Mouse (Mus musculus) forebrain, embryonic 15.5 days (tissue): ENCODE measurements at regions not wholly inside any gene's neighbourhood (a gene's known extent, or its start where the extent isn't known, plus 50 kb on each side); places are given as distances from the start of the nearest gene placed in this dataset.

Source experiments
- ATAC-seq: fragments of 200-750 bp; cut with Nextera tagmentation; replicated peaks from 2 replicates; pipeline ENCODE4 v1.8.0; 2017; ENCODE audit warnings: mild to moderate bottlenecking, moderate TSS enrichment, moderate library complexity
- H3K27ac ChIP-seq: fragments of 300-500 bp; sonication (generic); replicated peaks from 2 replicates; pipeline ENCODE4 v1.5.1; 2015; ENCODE audit warnings: mild to moderate bottlenecking, inconsistent platforms
- H3K27me3 ChIP-seq: fragments of 300-500 bp; sonication (generic); 2 replicates; pipeline ENCODE4 v1.6.1; 2015; ENCODE audit warnings: inconsistent platforms
- H3K36me3 ChIP-seq: fragments of 300-500 bp; sonication (generic); 2 replicates; pipeline ENCODE4 v1.6.1; 2015; ENCODE audit warnings: mild to moderate bottlenecking, inconsistent platforms
- H3K4me1 ChIP-seq: fragments of 300-500 bp; sonication (generic); 2 replicates; pipeline ENCODE4 v1.6.1; 2015; ENCODE audit warnings: inconsistent platforms
- H3K4me2 ChIP-seq: fragments of 300-500 bp; sonication (generic); replicated peaks from 2 replicates; pipeline ENCODE4 v1.6.1; 2015; ENCODE audit warnings: mild to moderate bottlenecking, inconsistent platforms
- H3K4me3 ChIP-seq: fragments of 300-500 bp; sonication (generic); 2 replicates; pipeline ENCODE4 v1.5.1; 2015; ENCODE audit warnings: mild to moderate bottlenecking, inconsistent platforms
- H3K9ac ChIP-seq: fragments of 300-500 bp; sonication (generic); replicated peaks from 2 replicates; pipeline ENCODE4 v1.6.1; 2015; ENCODE audit warnings: mild to moderate bottlenecking, inconsistent platforms
- H3K9me3 ChIP-seq: fragments of 300-500 bp; sonication (generic); 2 replicates; pipeline ENCODE4 v1.6.1; 2016; ENCODE audit warnings: inconsistent platforms
- WGBS: fragments of 180-500 bp; shearing (Covaris S2); methylation state at CpG from one replicate; pipeline ENCODE4 v1.1.7; 2015; ENCODE audit warnings: mixed read lengths; 5-methylcytosine and 5-hydroxymethylcytosine counted together

DNA sequence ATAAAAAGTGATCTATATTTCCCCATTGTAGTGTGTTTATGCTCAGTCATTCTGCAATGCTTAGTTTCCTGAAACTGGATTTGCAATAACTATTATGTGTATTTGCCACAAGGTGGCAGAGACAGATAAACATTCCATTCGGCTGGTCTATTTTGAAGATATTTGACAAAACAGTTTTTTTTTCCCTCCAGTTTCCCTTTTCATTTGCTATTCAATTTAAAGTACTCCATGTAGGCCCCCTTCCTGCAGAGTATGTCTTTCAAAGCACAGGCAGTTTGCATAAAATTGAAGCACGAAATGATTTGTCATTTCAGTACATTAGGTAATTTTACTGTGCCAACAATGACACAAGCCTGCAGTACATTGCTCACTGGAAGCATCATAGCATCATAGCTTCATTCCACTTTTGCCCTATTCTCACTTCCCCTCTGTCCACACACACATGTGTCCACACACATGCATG lies 184.3 kb upstream of the Palmd start:
- no peaks in the 10 kb centered on the region for H3K9me3 ChIP-seq
- no peaks in the 10 kb centered on the region for H3K36me3 ChIP-seq
- no peak overlapping the region for H3K9ac ChIP-seq
- no peak overlapping the region for H3K4me2 ChIP-seq
- no peak overlapping the region for H3K4me3 ChIP-seq
- H3K4me1 ChIP-seq, result peaks cover 5% of the 10 kb centered on the region
- H3K27ac ChIP-seq, result peak overlapping the region; percentile 55
- 40% methylated on average over 2 of the region's 2 CpGs for WGBS
- H3K27me3 ChIP-seq, result no peaks in the 10 kb centered on the region
- peak; percentile 66 for ATAC-seq

DNA sequence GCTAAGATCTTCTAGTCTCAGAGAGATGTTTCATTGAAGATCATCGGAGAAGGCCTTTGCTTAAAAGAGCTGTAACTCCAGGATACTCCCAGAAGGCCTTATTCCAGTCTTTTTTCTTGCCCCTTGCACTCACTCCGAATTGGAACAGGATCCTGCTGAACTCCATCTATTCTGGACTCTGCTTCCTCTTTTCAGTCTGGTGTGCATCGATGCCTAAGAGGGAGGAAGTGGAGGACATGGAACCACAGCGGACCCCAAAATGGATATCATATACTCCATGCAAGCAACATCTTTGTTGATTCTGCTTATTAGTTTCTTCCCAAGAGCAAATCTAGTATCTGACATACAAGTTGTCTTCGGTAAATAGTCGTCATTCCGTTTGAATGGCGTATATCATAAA lies 183.6 kb upstream of the Palmd start:
- H3K4me3 ChIP-seq, result no peak overlapping the region
- WGBS, result 91% methylated on average over 8 of the region's 8 CpGs
- no peaks in the 10 kb centered on the region for H3K36me3 ChIP-seq
- no peak overlapping the region for H3K4me2 ChIP-seq
- peaks cover 5% of the 10 kb centered on the region for H3K4me1 ChIP-seq
- H3K27ac ChIP-seq, result no peak overlapping the region
- no peak for ATAC-seq
- H3K27me3 ChIP-seq, result no peaks in the 10 kb centered on the region
- H3K9ac ChIP-seq, result no peak overlapping the region
- H3K9me3 ChIP-seq, result no peaks in the 10 kb centered on the region

DNA sequence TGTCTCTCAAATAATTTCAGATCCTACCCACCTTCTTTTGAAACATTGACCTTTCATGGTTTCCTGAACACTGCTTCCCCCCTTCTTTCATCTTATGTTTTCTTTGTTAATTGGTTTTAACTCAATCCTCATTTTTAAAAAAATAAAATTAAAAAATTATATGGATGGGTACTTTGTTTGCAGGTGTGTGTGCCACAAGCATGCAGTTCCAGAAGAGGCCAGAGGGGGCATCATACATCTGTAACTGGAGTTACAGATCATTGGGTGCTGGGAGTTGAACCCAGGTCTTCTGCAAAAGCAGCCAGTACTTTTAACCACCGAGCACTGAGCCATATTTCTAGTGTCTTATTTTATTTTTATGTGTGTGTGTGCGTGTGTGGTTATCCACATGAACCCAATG lies 178.6 kb upstream of the Palmd start:
- H3K9me3 ChIP-seq, result no peaks in the 10 kb centered on the region
- no peak for ATAC-seq
- no peak overlapping the region for H3K4me2 ChIP-seq
- H3K27ac ChIP-seq, result no peak overlapping the region
- 89% methylated on average over 2 of the region's 2 CpGs for WGBS
- H3K9ac ChIP-seq, result no peak overlapping the region
- no peaks in the 10 kb centered on the region for H3K4me1 ChIP-seq
- H3K36me3 ChIP-seq, result no peaks in the 10 kb centered on the region
- H3K27me3 ChIP-seq, result no peaks in the 10 kb centered on the region
- H3K4me3 ChIP-seq, result no peak overlapping the region

DNA sequence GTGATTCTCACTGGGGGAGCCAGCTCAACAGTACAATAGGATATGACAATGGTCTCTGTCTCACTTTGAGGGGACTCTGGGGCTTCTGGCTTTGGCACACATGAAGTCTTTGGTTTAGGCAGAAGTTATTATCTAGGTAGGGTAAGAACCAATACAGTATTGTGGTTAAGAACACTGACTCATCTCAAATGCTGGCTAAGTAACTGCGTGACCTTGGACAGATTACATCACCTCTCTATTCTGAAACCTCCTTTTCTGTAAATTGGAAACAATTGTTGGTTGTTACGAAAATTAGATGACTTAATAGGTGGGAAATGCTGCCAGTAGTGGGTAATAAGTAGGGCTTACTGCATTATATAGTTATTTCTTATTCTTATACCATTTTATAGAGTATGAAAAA lies 171.0 kb upstream of the Palmd start:
- Histone ChIP-seq H3K9ac (no peak overlapping the region), H3K4me2 (no peak overlapping the region), H3K9me3 (no peaks in the 10 kb centered on the region), H3K27ac (no peak overlapping the region), H3K4me1 (0 out of 2 replicates have a peak, but pooled peaks cover 5% of the 10 kb centered on the region), H3K36me3 (no peaks in the 10 kb centered on the region), H3K4me3 (no peak overlapping the region), H3K27me3 (no peaks in the 10 kb centered on the region)
- 83% methylated on average over 2 of the region's 2 CpGs for WGBS
- no peak for ATAC-seq

DNA sequence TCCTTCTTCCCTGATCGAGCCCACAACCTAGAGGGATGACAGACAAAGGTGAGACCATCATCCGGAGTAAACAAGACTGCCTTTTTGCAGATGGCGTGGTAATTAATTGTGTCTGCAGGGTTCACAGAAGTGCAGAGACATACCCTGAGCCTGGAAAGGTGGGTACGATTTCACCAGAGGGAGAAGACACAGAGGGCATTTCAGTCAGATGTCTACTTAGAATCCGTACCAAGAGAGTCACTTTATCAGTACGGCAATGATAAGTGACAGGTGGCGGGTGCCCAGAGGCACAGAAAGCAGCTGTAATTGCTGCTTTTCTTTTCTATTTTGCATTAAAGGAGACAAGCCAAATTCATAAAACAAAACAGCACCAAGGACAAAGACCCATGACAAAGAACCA lies 169.9 kb upstream of the Palmd start:
- H3K36me3 ChIP-seq, result no peaks in the 10 kb centered on the region
- WGBS, result 60% methylated on average over 7 of the region's 7 CpGs
- ATAC-seq, result no peak
- H3K4me1 ChIP-seq, result 0 out of 2 replicates have a peak, but pooled peaks cover 5% of the 10 kb centered on the region
- no peak overlapping the region for H3K4me2 ChIP-seq
- no peak overlapping the region for H3K9ac ChIP-seq
- H3K27me3 ChIP-seq, result no peaks in the 10 kb centered on the region
- H3K27ac ChIP-seq, result no peak overlapping the region
- no peak overlapping the region for H3K4me3 ChIP-seq
- H3K9me3 ChIP-seq, result no peaks in the 10 kb centered on the region

DNA sequence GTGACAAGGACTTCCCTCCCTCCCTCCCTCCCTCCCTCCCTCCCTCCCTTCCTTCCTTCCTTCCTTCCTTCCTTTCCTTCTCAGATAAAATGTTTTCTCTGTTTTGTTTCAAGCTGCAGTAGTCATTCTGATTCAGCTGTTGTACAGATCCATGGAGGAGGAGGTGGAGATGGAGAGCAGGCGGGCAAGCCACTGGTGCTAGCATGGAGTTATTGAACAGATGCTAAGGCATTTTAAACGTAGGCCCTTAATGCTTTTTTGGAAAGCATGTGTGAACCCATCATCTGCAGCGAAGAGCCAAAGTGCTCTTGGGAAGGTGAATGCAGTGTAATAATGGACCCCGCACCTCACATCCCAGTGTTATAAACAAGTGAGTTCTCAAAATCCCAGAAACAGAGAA lies 164.1 kb upstream of the Palmd start:
- no peaks in the 10 kb centered on the region for H3K27me3 ChIP-seq
- H3K4me3 ChIP-seq, result no peak overlapping the region
- H3K27ac ChIP-seq, result no peak overlapping the region
- H3K36me3 ChIP-seq, result no peaks in the 10 kb centered on the region
- no peak overlapping the region for H3K4me2 ChIP-seq
- WGBS, result 87% methylated on average over 4 of the region's 4 CpGs
- H3K9me3 ChIP-seq, result no peaks in the 10 kb centered on the region
- H3K4me1 ChIP-seq, result no peaks in the 10 kb centered on the region
- no peak for ATAC-seq
- no peak overlapping the region for H3K9ac ChIP-seq

DNA sequence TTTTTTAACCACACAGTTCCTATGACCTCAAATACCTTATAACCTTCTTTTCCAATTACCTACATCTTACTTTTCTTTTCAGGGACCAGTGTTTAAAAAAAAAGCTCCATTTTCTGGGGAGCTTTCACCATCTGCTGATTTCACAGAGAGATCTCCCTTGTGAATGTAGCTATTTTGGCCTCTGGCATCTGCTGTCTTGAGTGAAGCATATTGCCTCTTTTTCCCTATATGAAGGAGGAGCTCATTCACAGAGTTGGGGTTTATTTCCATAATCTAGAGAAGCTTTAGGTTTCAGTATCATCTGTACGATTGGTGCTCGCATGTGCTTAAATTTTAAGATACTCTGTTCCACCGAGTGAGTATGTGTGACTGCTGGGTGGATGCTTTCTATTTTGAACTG lies 153.4 kb upstream of the Palmd start:
- WGBS, result 87% methylated on average over 3 of the region's 3 CpGs
- Histone ChIP-seq H3K4me1 (no peaks in the 10 kb centered on the region), H3K9ac (no peak overlapping the region), H3K4me2 (no peak overlapping the region), H3K4me3 (no peak overlapping the region), H3K9me3 (no peaks in the 10 kb centered on the region), H3K27me3 (no peaks in the 10 kb centered on the region), H3K27ac (no peak overlapping the region), H3K36me3 (no peaks in the 10 kb centered on the region)
- no peak for ATAC-seq

DNA sequence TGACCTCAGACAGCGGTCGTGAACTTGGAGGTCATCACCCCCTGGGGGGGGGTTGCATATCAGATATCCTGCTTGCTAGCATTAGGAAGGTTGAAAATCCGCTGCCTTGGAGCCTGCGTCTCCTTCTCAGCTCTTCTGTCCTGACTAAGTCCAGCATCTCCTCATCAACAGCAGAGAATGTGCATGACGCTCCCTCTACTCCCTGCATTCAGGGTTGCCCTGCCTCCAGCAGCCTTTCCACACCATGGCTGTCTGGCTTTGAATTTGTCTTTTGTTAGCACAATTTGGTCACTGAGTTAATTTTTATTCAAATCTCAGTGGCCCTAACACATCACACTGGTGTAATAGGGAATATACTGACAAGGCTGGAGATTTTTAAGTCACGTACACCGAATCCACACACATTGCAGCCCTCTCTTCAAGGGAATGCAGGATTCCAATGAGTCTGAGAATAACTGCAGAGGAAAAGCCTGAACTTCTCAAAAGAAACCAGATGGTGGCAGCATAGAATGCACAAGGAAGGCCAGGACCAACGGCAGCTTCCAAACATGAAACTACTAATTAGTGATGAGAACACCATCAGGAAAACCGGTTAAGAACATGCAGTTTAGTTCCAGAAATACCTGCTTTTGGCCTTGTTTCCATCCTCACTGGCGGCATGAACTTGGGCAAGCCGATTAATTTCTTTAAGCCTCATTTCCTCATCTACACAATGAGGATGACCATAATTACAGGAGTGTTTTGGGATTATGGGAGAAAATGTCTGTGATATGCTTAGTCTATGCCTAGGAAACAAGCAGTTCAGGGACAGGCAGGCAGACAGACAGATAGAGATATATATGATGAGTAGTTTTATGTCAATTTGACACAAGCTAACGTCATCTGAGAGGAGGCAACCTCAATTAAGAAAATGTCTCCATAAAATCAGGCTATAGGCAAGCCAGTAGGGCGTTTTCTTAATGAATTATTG lies 151.6 kb upstream of the Palmd start:
- 58% methylated on average over 13 of the region's 13 CpGs for WGBS

DNA sequence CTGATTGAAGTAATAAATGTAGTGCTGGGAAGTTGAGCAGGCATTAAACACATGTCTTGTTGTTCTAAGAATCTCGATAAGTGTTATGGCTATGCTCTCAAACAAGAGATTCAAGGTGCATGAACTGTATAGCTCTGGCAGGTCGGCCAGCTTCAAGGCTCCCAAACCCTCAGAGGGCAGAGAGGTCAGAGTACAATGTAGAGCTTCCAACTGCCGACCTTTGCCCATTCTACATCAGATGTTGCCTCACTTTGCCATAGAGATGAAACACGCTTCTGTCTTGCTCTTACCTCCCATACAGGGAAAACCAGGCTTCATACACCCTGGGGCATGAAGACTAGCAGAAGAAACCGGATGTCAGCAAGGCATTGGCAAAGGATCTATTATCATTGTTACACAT lies 150.8 kb upstream of the Palmd start:
- no peaks in the 10 kb centered on the region for H3K9me3 ChIP-seq
- no peaks in the 10 kb centered on the region for H3K4me1 ChIP-seq
- no peak for ATAC-seq
- no peak overlapping the region for H3K4me2 ChIP-seq
- WGBS, result 88% methylated on average over 5 of the region's 5 CpGs
- no peak overlapping the region for H3K9ac ChIP-seq
- no peak overlapping the region for H3K27ac ChIP-seq
- H3K4me3 ChIP-seq, result no peak overlapping the region
- H3K36me3 ChIP-seq, result no peaks in the 10 kb centered on the region
- H3K27me3 ChIP-seq, result no peaks in the 10 kb centered on the region

More for the DNA sequence above, 151.6 kb upstream of the Palmd start:
- peak; percentile 89 for ATAC-seq
- H3K9me3 ChIP-seq, result no peaks in the 10 kb centered on the region
- no peaks in the 10 kb centered on the region for H3K27me3 ChIP-seq
- no peaks in the 10 kb centered on the region for H3K36me3 ChIP-seq
- H3K9ac ChIP-seq, result no peak overlapping the region
- H3K27ac ChIP-seq, result no peak overlapping the region
- H3K4me3 ChIP-seq, result no peak overlapping the region
- no peak overlapping the region for H3K4me2 ChIP-seq
- no peaks in the 10 kb centered on the region for H3K4me1 ChIP-seq

DNA sequence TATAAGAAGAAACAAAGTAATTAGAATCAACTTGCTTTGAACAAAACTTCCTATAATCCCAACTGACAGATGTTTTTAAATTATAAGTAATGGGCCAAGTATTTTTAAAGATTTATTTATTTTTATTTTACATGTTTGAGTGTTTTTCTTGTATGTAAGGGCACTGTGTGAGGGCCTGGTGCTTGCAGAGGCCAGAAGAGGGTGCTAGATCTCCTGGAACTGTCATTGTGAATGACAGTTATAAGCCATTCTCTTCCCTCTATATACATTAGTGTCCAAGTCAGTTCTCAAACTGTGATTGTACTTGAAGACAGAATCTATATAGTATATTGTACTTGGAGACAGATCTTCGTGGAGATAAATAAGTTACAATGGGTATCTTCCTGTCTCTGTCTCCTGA lies 149.1 kb upstream of the Palmd start:
- ATAC-seq, result no peak
- Histone ChIP-seq H3K4me2 (no peak overlapping the region), H3K9ac (no peak overlapping the region), H3K4me3 (no peak overlapping the region), H3K4me1 (no peaks in the 10 kb centered on the region), H3K9me3 (no peaks in the 10 kb centered on the region), H3K27me3 (no peaks in the 10 kb centered on the region), H3K27ac (no peak overlapping the region), H3K36me3 (no peaks in the 10 kb centered on the region)
- 62% methylated on average over 1 of the region's 1 CpGs for WGBS

DNA sequence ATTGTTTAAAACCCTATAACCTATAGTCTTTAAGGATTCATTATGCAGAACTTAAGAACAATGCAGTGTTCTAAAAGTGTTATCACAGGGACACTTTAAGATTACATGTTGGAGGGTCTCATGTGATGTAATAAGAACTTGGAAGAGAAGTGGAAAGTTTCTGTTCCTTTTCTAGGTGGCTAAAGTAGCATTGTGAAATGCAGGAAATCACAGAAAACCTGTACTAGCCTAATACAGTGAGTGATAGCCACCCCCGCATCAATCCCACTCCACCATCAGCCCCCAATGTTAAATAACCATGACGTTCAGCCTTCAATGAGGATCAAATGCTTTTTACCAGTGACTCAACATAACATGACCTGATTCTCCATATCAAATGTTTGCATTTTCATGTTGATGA lies 147.4 kb upstream of the Palmd start:
- Histone ChIP-seq H3K4me1 (no peaks in the 10 kb centered on the region), H3K4me3 (no peak overlapping the region), H3K27ac (no peak overlapping the region), H3K27me3 (no peaks in the 10 kb centered on the region), H3K9ac (no peak overlapping the region), H3K4me2 (no peak overlapping the region), H3K36me3 (no peaks in the 10 kb centered on the region), H3K9me3 (no peaks in the 10 kb centered on the region)
- 87% methylated on average over 2 of the region's 2 CpGs for WGBS
- ATAC-seq, result no peak

DNA sequence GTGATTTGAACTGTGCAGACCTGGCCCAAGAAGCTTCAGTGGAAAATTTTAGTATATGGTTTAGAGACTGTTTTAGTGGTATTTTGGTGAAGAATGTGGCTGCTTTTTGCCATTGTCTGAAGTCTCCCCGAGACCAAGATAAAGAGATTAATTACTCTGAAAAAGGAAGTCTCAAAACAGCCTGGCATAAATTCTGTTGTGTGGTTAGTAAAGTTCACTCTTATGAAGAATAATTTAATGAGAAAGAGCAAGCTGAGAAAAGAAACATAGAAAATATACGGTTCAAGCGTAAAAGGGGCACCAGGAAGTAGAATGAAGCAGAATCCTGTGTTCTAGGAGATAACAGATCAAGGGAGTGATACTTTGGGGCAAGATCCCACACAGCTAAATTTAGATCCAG lies 144.0 kb upstream of the Palmd start:
- 92% methylated on average over 3 of the region's 3 CpGs for WGBS
- Histone ChIP-seq H3K4me1 (0 out of 2 replicates have a peak, but pooled peaks cover 3% of the 10 kb centered on the region), H3K9me3 (no peaks in the 10 kb centered on the region), H3K36me3 (no peaks in the 10 kb centered on the region), H3K9ac (no peak overlapping the region), H3K4me3 (no peak overlapping the region), H3K4me2 (no peak overlapping the region), H3K27ac (no peak overlapping the region), H3K27me3 (no peaks in the 10 kb centered on the region)
- ATAC-seq, result no peak

DNA sequence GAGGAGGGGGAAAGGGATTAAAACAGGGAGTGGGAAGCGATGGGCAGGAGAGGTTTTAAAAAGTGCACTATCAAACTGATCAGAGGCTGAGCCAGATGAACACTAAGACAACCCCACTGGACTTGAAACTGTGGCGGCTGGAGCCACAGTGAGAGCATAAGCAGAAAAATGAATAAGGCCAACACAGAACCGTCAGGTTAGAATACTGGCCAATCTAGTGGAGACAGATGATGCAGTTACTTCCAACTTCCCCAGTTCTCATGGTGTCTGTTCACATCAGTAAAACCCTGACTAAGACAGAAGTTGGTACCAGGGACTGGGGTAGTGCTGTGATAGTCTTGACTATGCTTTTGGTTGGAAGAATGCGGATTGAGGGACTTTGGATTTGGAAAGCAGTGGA lies 143.5 kb upstream of the Palmd start:
- no peak overlapping the region for H3K4me2 ChIP-seq
- no peak overlapping the region for H3K27ac ChIP-seq
- no peak overlapping the region for H3K4me3 ChIP-seq
- ATAC-seq, result no peak
- H3K9me3 ChIP-seq, result no peaks in the 10 kb centered on the region
- no peak overlapping the region for H3K9ac ChIP-seq
- no peaks in the 10 kb centered on the region for H3K27me3 ChIP-seq
- no peaks in the 10 kb centered on the region for H3K36me3 ChIP-seq
- H3K4me1 ChIP-seq, result 0 out of 2 replicates have a peak, but pooled peaks cover 6% of the 10 kb centered on the region
- 88% methylated on average over 4 of the region's 4 CpGs for WGBS
